Mouse (Mus musculus) telencephalon, adult 2 months (tissue): Measurements from ENCODE around the gene Trappc3l.

Experiments
- DNase-seq: peaks from one replicate; pipeline ENCODE4 v3.0.0-alpha.2; 2011; ENCODE audit warnings: low read depth, low spot score

Gene Trappc3l

GRCm38 (mm10) chr10:34095147-34095546 is 57.8 kb downstream of the Trappc3l start:
- DNase-seq = no peak

GRCm38 (mm10) chr10:34095964-34096363 is 58.6 kb downstream of the Trappc3l start:
- DNase-seq = peak; percentile 19

- DNase-seq = peak; percentile 73
Measured at GRCm38 (mm10) chr10:34096418-34096883, 59.1 kb downstream of the Trappc3l start, which contains the start of gene Calhm5. Calhm5 (minus strand) TSS chr10:34096519.

GRCm38 (mm10) chr10:34110863-34111465 is 73.6 kb downstream of the Trappc3l start:
- no peak for DNase-seq

- DNase-seq = no peak
Measured at GRCm38 (mm10) chr10:34111964-34112738, 74.8 kb downstream of the Trappc3l start.

GRCm38 (mm10) chr10:34117131-34117530 is 79.7 kb downstream of the Trappc3l start:
- no peak for DNase-seq

GRCm38 (mm10) chr10:34117770-34118169 is 80.4 kb downstream of the Trappc3l start:
- DNase-seq = no peak

GRCm38 (mm10) chr10:34118421-34118820 is 81.0 kb downstream of the Trappc3l start:
- no peak for DNase-seq

- DNase-seq = no peak
Measured at GRCm38 (mm10) chr10:34127392-34128378, 90.3 kb downstream of the Trappc3l start, which contains the start of gene Calhm6. Calhm6 (minus strand) TSS chr10:34127984.

- no peak for DNase-seq
Measured at GRCm38 (mm10) chr10:34128391-34128790, 91.0 kb downstream of the Trappc3l start.

GRCm38 (mm10) chr10:34131356-34131755 is 94.0 kb downstream of the Trappc3l start:
- no peak for DNase-seq

GRCm38 (mm10) chr10:34136432-34136831 is 99.0 kb downstream of the Trappc3l start:
- DNase-seq = no peak

- DNase-seq = no peak
Measured at GRCm38 (mm10) chr10:34138027-34138426, 100.6 kb downstream of the Trappc3l start.

- no peak for DNase-seq
Measured at GRCm38 (mm10) chr10:34139768-34140167, 102.4 kb downstream of the Trappc3l start.

GRCm38 (mm10) chr10:34141693-34142092 is 104.3 kb downstream of the Trappc3l start:
- no peak for DNase-seq

GRCm38 (mm10) chr10:34149772-34150171 is 112.4 kb downstream of the Trappc3l start:
- DNase-seq = no peak

GRCm38 (mm10) chr10:34150454-34150853 is 113.1 kb downstream of the Trappc3l start:
- no peak for DNase-seq

- DNase-seq = no peak
Measured at GRCm38 (mm10) chr10:34151827-34152226, 114.4 kb downstream of the Trappc3l start.

GRCm38 (mm10) chr10:34155796-34156554 is 118.6 kb downstream of the Trappc3l start:
- no peak for DNase-seq
